Mouse (Mus musculus) gastrocnemius, postnatal 36 days (tissue): ENCODE measurements around the gene Lrrc8e. TPM values are rescaled to one million over a fixed set of nuclear protein-coding genes. Genes with fewer than 3 reads are reported as not detected.

ENCODE experiments used
- DNase-seq, 2 experiments: peaks; one replicate each; pipeline ENCODE4 v3.0.0; 2022
- intact Hi-C: fragments of 180-260 bp; cut with DNase I; formaldehyde crosslinking; loops from one replicate; pipeline ENCODE4 v1.15.1; 2025
- total RNA-seq, 2 experiments: library from RNA; stranded (reverse); gene quantifications; 2 replicates each; pipeline ENCODE4 v1.2.3; 2021

Lrrc8e gene
- total RNA-seq, 2 experiments from 2014 or later: 0.07 TPM; not detected in 1

GRCm38 (mm10) chr8:4216791-4217621 lies 9.6 kb upstream of the Lrrc8e start, which contains the start of gene Prr36:
TSS of gene Prr36 (minus strand) at chr8:4217459.
- intact Hi-C loops: no loop called here

GRCm38 (mm10) chr8:4219617-4220016 lies 7.0 kb upstream of the Lrrc8e start:
- no peak for DNase-seq
- intact Hi-C loops: no loop called here

More at GRCm38 (mm10) chr8:4216791-4217621, 9.6 kb upstream of the Lrrc8e start, which contains the start of gene Prr36:
- no peak for DNase-seq

GRCm38 (mm10) chr8:4222059-4222458 lies 4.6 kb upstream of the Lrrc8e start:
- DNase-seq: no peak
- intact Hi-C loops: no loop called here

GRCm38 (mm10) chr8:4226323-4226722 lies 304 bp upstream of the Lrrc8e start:
- DNase-seq: no peak
- intact Hi-C loops: no loop called here

- intact Hi-C loops: no loop called here
- no peak for DNase-seq
These were observed 1.3 kb downstream of the Lrrc8e start for GRCm38 (mm10) chr8:4227919-4228318.

GRCm38 (mm10) chr8:4229784-4230183 lies 3.2 kb downstream of the Lrrc8e start:
- DNase-seq: no peak
- intact Hi-C loops: no loop called here

- intact Hi-C loops: no loop called here
- DNase-seq: no peak
These were observed 4.2 kb downstream of the Lrrc8e start for GRCm38 (mm10) chr8:4230612-4231351.

- intact Hi-C loops: loop anchor here (5.0 kb wide), 1 partner anchor 71 kb away; the partner anchor contains the start of gene Evi5l
- DNase-seq: no peak
These were observed 11.3 kb downstream of the Lrrc8e start for GRCm38 (mm10) chr8:4237814-4238433.

GRCm38 (mm10) chr8:4238434-4239192 lies 12.0 kb downstream of the Lrrc8e start, which contains the start of the genes Map2k7 and Gm49320:
TSS of gene Map2k7 (plus strand) at chr8:4238740.
TSS of gene Gm49320 (plus strand) at chr8:4238865.
- intact Hi-C loops: loop anchor here (5.0 kb wide), 1 partner anchor 71 kb away; the partner anchor contains the start of gene Evi5l
- peak; percentile 99 to 100 for DNase-seq

GRCm38 (mm10) chr8:4239193-4239890 lies 12.7 kb downstream of the Lrrc8e start:
- intact Hi-C loops: loop anchor here (5.0 kb wide), 1 partner anchor 72 kb away; the partner anchor contains the start of gene Evi5l
- no peak for DNase-seq

GRCm38 (mm10) chr8:4245061-4245460 lies 18.4 kb downstream of the Lrrc8e start:
- no peak for DNase-seq
- intact Hi-C loops: loop anchor here (5.0 kb wide), 1 partner anchor 127 kb away; no protein-coding TSS in a partner anchor

GRCm38 (mm10) chr8:4245737-4246136 lies 19.1 kb downstream of the Lrrc8e start:
- intact Hi-C loops: loop anchor here (5.0 kb wide), 1 partner anchor 127 kb away; no protein-coding TSS in a partner anchor
- no peak for DNase-seq

GRCm38 (mm10) chr8:4247241-4247640 lies 20.6 kb downstream of the Lrrc8e start:
- intact Hi-C loops: loop anchor here (5.0 kb wide), 1 partner anchor 125 kb away; no protein-coding TSS in a partner anchor

GRCm38 (mm10) chr8:4247951-4248540 lies 21.4 kb downstream of the Lrrc8e start, which contains the start of gene Tgfbr3l:
TSS of gene Tgfbr3l (plus strand) at chr8:4248214.
- intact Hi-C loops: loop anchor here (5.0 kb wide), 1 partner anchor 124 kb away; no protein-coding TSS in a partner anchor
- no peak for DNase-seq

More at GRCm38 (mm10) chr8:4247241-4247640, 20.6 kb downstream of the Lrrc8e start:
- DNase-seq: no peak

GRCm38 (mm10) chr8:4249213-4249612 lies 22.6 kb downstream of the Lrrc8e start:
- intact Hi-C loops: loop anchor here (5.0 kb wide), 1 partner anchor 123 kb away; no protein-coding TSS in a partner anchor
- DNase-seq: no peak

GRCm38 (mm10) chr8:4250306-4250970 lies 23.8 kb downstream of the Lrrc8e start:
- intact Hi-C loops: loop anchor here (5.0 kb wide), 1 partner anchor 72 kb away; no protein-coding TSS in a partner anchor
- peak; percentile 77 to 78 for DNase-seq

- intact Hi-C loops: loop anchor here (5.0 kb wide), 1 partner anchor 70 kb away; no protein-coding TSS in a partner anchor
- DNase-seq: no peak
These were observed 25.6 kb downstream of the Lrrc8e start for GRCm38 (mm10) chr8:4252116-4252760.
